Mouse (Mus musculus): ENCODE measurements at regions not wholly inside any gene's neighbourhood (a gene's known extent, or its start where the extent isn't known, plus 50 kb on each side); places are given as distances from the start of the nearest gene placed in this dataset.

GRCm38 (mm10) chr5:72245382-72245781 lies 77.4 kb upstream of the Commd8 start:
- no peak for DNase-seq (ENCODE audit: low read depth, low spot score)

- DNase-seq (ENCODE audit: low read depth, low spot score), result peak; percentile 23
Observed at GRCm38 (mm10) chr5:72244134-72244533, 76.1 kb upstream of the Commd8 start.

GRCm38 (mm10) chr5:72242981-72243380 lies 75.0 kb upstream of the Commd8 start:
- DNase-seq (ENCODE audit: low read depth, low spot score), result no peak

- DNase-seq (ENCODE audit: low read depth, low spot score), result no peak
Observed at GRCm38 (mm10) chr5:72241451-72241850, 73.5 kb upstream of the Commd8 start.

- no peak for DNase-seq (ENCODE audit: low read depth, low spot score)
Observed at GRCm38 (mm10) chr5:72240271-72240670, 72.3 kb upstream of the Commd8 start.

- DNase-seq (ENCODE audit: low read depth, low spot score), result no peak
Observed at GRCm38 (mm10) chr5:72227002-72227401, 59.0 kb upstream of the Commd8 start.

- DNase-seq (ENCODE audit: low read depth, low spot score), result no peak
Observed at GRCm38 (mm10) chr5:72225576-72226298, 57.7 kb upstream of the Commd8 start.

- DNase-seq (ENCODE audit: low read depth, low spot score), result no peak
Observed at GRCm38 (mm10) chr5:72225056-72225455, 57.1 kb upstream of the Commd8 start.

- DNase-seq (ENCODE audit: low read depth, low spot score), result no peak
Observed at GRCm38 (mm10) chr5:72224551-72224966, 56.6 kb upstream of the Commd8 start.

- DNase-seq (ENCODE audit: low read depth, low spot score), result peak; percentile 15
Observed at GRCm38 (mm10) chr5:72222902-72223301, 54.9 kb upstream of the Commd8 start.

- no peak for DNase-seq (ENCODE audit: low read depth, low spot score)
Observed at GRCm38 (mm10) chr5:72219697-72220096, 51.7 kb upstream of the Commd8 start.

GRCm38 (mm10) chr5:72219248-72219647 lies 51.3 kb upstream of the Commd8 start:
- no peak for DNase-seq (ENCODE audit: low read depth, low spot score)

Data from 3T3-L1 (cell line).